Mouse (Mus musculus) forebrain, embryonic 15.5 days (tissue): Measurements from ENCODE around the gene Cyp2u1. TPM values are rescaled to one million over a fixed set of nuclear protein-coding genes. Genes with fewer than 3 reads are reported as not detected.

Experiments
- ATAC-seq: fragments of 200-750 bp; cut with Nextera tagmentation; replicated peaks from 2 replicates; pipeline ENCODE4 v1.8.0; 2017; ENCODE audit warnings: mild to moderate bottlenecking, moderate TSS enrichment, moderate library complexity
- H3K27ac ChIP-seq: fragments of 300-500 bp; sonication (generic); replicated peaks from 2 replicates; pipeline ENCODE4 v1.5.1; 2015; ENCODE audit warnings: mild to moderate bottlenecking, inconsistent platforms
- H3K27me3 ChIP-seq: fragments of 300-500 bp; sonication (generic); 2 replicates; pipeline ENCODE4 v1.6.1; 2015; ENCODE audit warnings: inconsistent platforms
- H3K36me3 ChIP-seq: fragments of 300-500 bp; sonication (generic); 2 replicates; pipeline ENCODE4 v1.6.1; 2015; ENCODE audit warnings: mild to moderate bottlenecking, inconsistent platforms
- H3K4me1 ChIP-seq: fragments of 300-500 bp; sonication (generic); 2 replicates; pipeline ENCODE4 v1.6.1; 2015; ENCODE audit warnings: inconsistent platforms
- H3K4me2 ChIP-seq: fragments of 300-500 bp; sonication (generic); replicated peaks from 2 replicates; pipeline ENCODE4 v1.6.1; 2015; ENCODE audit warnings: mild to moderate bottlenecking, inconsistent platforms
- H3K4me3 ChIP-seq: fragments of 300-500 bp; sonication (generic); 2 replicates; pipeline ENCODE4 v1.5.1; 2015; ENCODE audit warnings: mild to moderate bottlenecking, inconsistent platforms
- H3K9ac ChIP-seq: fragments of 300-500 bp; sonication (generic); replicated peaks from 2 replicates; pipeline ENCODE4 v1.6.1; 2015; ENCODE audit warnings: mild to moderate bottlenecking, inconsistent platforms
- H3K9me3 ChIP-seq: fragments of 300-500 bp; sonication (generic); 2 replicates; pipeline ENCODE4 v1.6.1; 2016; ENCODE audit warnings: inconsistent platforms
- WGBS: fragments of 180-500 bp; shearing (Covaris S2); methylation state at CpG from one replicate; pipeline ENCODE4 v1.1.7; 2015; ENCODE audit warnings: mixed read lengths; 5-methylcytosine and 5-hydroxymethylcytosine counted together
- polyA plus RNA-seq: library from polyadenylated mRNA; unstranded; fragments of >200 nt; fragmentation: Nextera tagmentation; extraction: Ambion mirVana; gene quantifications from 2 replicates; pipeline ENCODE4 v1.2.1, GENCODE M21; 2015

The Cyp2u1 gene
- polyA plus RNA-seq, 1 experiment from 2014 or later = 4.6 TPM

DNA sequence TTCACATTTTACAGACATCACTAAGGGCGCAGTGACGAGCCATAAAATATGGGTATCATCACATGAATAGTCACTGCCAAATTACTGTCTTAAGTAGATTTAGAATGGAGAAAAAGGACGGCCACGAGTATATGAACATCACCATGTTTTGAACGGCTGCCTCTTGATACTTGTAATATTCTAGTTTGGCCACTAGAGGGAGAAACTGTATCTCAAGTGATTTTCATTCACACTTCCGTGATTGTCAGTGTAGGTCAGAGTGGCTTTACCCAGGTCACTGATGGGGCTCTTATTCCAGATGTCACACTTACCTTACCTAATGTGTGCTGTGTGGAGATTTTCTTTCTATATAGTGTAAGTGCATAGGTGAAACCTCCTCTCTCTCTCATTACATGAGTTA, 3.1 kb downstream of the Cyp2u1 start:
- ATAC-seq = no peak
- 7% methylated on average over 6 of the region's 6 CpGs for WGBS
- Histone ChIP-seq H3K9me3 (no peaks in the 10 kb centered on the region), H3K4me1 (peaks cover 8% of the 10 kb centered on the region), H3K36me3 (0 out of 2 replicates have a peak, but pooled peaks cover 2% of the 10 kb centered on the region), H3K4me2 (no peak overlapping the region), H3K9ac (no peak overlapping the region), H3K4me3 (no peak overlapping the region), H3K27me3 (no peaks in the 10 kb centered on the region), H3K27ac (no peak overlapping the region)

DNA sequence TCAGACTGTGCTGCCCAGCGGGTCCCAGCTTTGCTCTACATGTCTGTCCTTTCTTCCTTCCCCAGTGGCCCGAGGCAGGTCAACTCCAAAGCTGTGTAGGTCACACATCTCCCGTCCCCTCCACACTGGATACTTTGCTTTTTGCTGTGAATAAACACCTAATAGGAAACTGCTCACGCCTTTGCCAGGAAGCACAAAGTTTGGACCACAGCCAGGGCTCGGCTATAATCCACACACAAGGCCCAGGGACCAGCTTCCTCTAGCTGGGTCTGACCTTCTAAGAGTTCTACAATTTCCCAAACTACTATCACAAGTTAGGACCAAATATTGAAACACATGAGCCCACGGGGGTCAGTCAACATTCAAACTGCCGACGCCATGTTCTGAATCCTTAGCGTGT, 3.9 kb downstream of the Cyp2u1 start:
- Histone ChIP-seq H3K9ac (no peak overlapping the region), H3K27ac (no peak overlapping the region), H3K4me1 (peaks cover 8% of the 10 kb centered on the region), H3K4me3 (no peak overlapping the region), H3K27me3 (no peaks in the 10 kb centered on the region), H3K36me3 (0 out of 2 replicates have a peak, but pooled peaks cover 2% of the 10 kb centered on the region), H3K9me3 (no peaks in the 10 kb centered on the region), H3K4me2 (no peak overlapping the region)
- WGBS = 84% methylated on average over 9 of the region's 9 CpGs
- no peak for ATAC-seq

DNA sequence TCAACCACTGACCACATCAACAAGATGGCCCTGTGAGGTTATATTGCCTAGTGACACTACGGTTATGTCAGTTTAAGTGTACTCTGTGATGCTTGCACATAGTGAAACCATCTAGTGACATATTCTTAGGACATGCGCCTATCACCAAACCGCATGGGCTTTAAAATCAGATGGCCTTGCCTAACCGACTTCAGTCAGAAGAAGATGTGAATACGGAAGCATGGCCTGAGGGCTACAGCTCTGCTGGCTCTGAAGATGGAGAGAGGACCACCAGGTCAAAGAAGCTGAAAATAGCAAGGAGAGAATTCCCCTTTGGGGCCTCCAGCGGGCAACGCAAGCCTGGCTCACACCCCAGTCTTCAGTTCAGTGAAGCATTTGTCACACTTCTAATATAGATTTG, 6.1 kb downstream of the Cyp2u1 start:
- WGBS = 91% methylated on average over 7 of the region's 7 CpGs
- Histone ChIP-seq H3K4me1 (peaks cover 7% of the 10 kb centered on the region), H3K27ac (no peak overlapping the region), H3K4me3 (no peak overlapping the region), H3K9me3 (no peaks in the 10 kb centered on the region), H3K4me2 (no peak overlapping the region), H3K9ac (no peak overlapping the region), H3K27me3 (no peaks in the 10 kb centered on the region), H3K36me3 (0 out of 2 replicates have a peak, but pooled peaks cover 2% of the 10 kb centered on the region)
- ATAC-seq = no peak

DNA sequence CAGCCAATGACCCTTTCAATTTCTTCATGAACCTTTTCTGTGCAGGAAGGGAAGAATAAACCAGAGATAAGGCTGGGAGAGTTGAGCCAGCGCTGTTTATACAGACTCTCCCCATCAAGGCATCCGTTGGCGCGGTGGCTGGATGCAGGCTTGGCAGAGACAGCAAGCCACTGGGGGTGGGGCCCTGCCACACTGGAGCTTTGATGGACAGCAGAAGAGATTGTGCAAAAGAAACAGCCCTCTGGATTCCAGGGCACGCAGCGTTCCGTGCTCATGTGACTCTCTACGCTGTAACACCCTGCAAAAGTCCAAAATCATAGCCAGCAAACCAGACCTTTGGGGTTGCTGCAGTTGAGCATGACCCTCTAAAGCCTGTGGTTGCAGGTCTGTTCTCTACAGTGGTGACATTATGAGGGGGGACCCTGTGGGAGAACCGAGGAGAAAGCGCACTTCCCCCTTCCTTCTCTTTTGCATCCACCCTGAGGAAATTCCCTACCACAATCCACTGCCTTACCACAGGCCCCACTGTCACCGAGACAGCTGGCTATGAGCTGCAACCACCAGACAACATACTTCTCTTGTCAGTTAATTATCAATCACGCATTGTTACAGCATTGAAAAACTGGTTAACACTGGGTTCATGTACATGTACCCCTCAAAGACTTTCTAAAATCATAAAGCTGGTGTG, 7.4 kb downstream of the Cyp2u1 start:
- Histone ChIP-seq H3K36me3 (peaks cover 4% of the 10 kb centered on the region; the same call in 1 of the 2 replicates), H3K27me3 (no peaks in the 10 kb centered on the region), H3K9ac (no peak overlapping the region), H3K4me3 (no peak overlapping the region), H3K27ac (no peak overlapping the region), H3K4me2 (no peak overlapping the region), H3K4me1 (0 out of 2 replicates have a peak, but pooled peaks cover 2% of the 10 kb centered on the region), H3K9me3 (no peaks in the 10 kb centered on the region)
- no peak for ATAC-seq
- 89% methylated on average over 12 of the region's 12 CpGs for WGBS

DNA sequence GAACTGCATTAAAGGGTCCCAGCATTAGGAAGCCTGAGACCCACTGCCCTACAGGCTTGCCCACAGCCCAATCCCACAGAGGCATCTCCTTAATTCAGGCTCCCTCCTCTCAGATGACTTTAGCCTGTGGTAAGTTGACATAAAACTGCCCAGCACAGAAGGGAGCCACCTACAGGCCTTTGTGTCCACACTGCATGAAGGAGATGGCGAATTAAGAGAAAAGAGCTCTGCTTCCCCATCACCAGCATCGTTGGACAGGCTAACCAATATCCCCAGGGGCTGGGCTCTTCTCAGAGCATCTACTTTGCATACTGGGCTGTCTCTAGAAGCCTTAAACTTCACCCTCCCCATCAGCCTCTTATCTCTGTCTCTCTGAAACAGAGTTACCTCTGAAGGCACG, 8.5 kb downstream of the Cyp2u1 start:
- Histone ChIP-seq H3K36me3 (peaks cover 5% of the 10 kb centered on the region; the same call in 1 of the 2 replicates), H3K9ac (no peak overlapping the region), H3K4me1 (no peaks in the 10 kb centered on the region), H3K4me3 (no peak overlapping the region), H3K4me2 (no peak overlapping the region), H3K9me3 (no peaks in the 10 kb centered on the region), H3K27me3 (no peaks in the 10 kb centered on the region), H3K27ac (no peak overlapping the region)
- ATAC-seq = no peak
- WGBS = 68% methylated on average over 3 of the region's 3 CpGs

DNA sequence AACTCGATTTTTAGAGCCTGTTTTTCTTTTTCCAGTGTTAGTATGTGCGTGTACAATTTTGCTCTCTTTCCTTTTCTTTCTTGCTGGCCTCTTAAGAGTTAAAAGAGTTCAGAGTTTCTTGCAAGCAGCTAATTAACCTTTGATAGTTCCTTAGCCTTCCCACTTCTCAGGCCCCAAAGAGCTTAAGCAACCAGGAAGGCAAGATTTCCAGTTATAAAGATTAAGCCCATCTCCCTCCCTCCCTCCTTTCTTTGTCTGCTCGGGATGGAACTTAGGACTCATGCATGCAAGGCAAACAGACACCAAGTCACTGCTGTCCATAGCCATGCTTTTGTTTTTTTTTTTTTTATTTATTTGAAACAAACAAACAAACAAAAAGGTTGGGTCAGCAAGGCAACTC, 10.1 kb downstream of the Cyp2u1 start:
- Histone ChIP-seq H3K4me2 (no peak overlapping the region), H3K36me3 (peaks cover 5% of the 10 kb centered on the region; the same call in 1 of the 2 replicates), H3K4me1 (no peaks in the 10 kb centered on the region), H3K4me3 (no peak overlapping the region), H3K9ac (no peak overlapping the region), H3K27ac (no peak overlapping the region), H3K27me3 (no peaks in the 10 kb centered on the region), H3K9me3 (no peaks in the 10 kb centered on the region)
- no peak for ATAC-seq
- WGBS = 57% methylated on average over 3 of the region's 3 CpGs

DNA sequence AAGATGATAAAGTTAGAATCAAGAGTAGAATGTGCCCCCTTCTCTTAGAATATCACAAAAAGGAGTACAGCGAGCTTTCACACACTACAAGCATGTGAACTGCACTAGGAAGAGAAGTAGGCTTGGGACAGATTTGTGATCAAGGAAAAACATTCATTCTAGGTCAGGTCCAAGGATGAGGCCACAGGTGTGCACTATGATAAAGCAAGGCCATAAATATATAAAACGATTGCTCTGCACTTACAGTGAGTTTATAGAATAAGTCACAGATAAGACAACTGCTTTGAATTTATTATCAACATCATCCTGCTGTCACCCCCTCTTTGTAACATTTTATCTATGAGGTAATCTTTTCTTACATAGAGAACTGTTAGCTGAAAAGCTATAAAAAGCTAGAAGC, 10.7 kb downstream of the Cyp2u1 start:
- Histone ChIP-seq H3K27me3 (no peaks in the 10 kb centered on the region), H3K4me2 (no peak overlapping the region), H3K9me3 (no peaks in the 10 kb centered on the region), H3K4me3 (no peak overlapping the region), H3K36me3 (peaks cover 5% of the 10 kb centered on the region; the same call in 1 of the 2 replicates), H3K4me1 (no peaks in the 10 kb centered on the region), H3K27ac (no peak overlapping the region), H3K9ac (no peak overlapping the region)
- no peak for ATAC-seq
- 95% methylated on average over 2 of the region's 2 CpGs for WGBS

DNA sequence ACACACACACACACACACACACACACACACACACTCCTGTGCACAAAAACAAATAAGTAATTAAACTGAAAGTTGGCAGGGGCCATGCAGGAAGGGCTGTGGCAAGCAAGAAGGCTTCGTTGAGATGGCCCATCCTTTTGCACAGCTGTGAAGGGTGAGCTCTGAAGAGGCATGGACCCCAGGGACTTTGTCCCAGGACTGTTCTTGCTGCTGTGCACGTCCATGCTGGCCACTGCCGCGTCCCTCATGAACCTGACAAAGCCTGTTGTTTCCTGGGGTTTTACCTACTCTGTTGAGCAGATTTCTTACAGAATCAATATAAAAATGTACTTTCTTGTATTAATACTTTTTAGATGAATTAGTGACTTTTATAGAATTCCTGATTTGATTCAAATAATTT, 11.1 kb downstream of the Cyp2u1 start:
- 83% methylated on average over 4 of the region's 4 CpGs for WGBS
- Histone ChIP-seq H3K36me3 (peaks cover 3% of the 10 kb centered on the region; the same call in 1 of the 2 replicates), H3K9ac (no peak overlapping the region), H3K27me3 (no peaks in the 10 kb centered on the region), H3K27ac (no peak overlapping the region), H3K4me3 (no peak overlapping the region), H3K4me2 (no peak overlapping the region), H3K9me3 (no peaks in the 10 kb centered on the region), H3K4me1 (no peaks in the 10 kb centered on the region)
- no peak for ATAC-seq

DNA sequence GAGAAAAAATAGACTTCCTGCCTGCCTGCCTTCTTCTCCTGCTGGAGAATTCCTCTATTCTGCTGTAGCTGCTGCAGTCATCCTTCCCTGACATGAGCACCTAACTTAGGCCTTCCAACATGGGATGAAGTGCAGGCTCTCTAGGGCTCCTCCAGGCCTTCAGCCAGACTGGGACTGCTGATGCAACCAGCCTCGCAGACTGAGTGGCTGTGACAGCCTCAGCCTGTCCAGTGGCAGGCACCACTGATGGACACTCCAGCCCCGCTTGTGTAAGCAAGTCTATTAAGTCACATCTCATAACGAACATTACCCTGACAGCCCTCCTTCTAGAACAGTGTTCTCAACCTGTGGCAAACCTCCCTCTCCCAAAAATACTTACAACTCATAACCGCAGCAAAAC, 28.9 kb downstream of the Cyp2u1 start:
- 89% methylated on average over 4 of the region's 4 CpGs for WGBS
- Histone ChIP-seq H3K27ac (no peak overlapping the region), H3K4me1 (no peaks in the 10 kb centered on the region; the same call in 1 of the 2 replicates), H3K36me3 (no peaks in the 10 kb centered on the region), H3K9ac (no peak overlapping the region), H3K9me3 (no peaks in the 10 kb centered on the region), H3K4me3 (no peak overlapping the region), H3K4me2 (no peak overlapping the region), H3K27me3 (no peaks in the 10 kb centered on the region)
- ATAC-seq = no peak

DNA sequence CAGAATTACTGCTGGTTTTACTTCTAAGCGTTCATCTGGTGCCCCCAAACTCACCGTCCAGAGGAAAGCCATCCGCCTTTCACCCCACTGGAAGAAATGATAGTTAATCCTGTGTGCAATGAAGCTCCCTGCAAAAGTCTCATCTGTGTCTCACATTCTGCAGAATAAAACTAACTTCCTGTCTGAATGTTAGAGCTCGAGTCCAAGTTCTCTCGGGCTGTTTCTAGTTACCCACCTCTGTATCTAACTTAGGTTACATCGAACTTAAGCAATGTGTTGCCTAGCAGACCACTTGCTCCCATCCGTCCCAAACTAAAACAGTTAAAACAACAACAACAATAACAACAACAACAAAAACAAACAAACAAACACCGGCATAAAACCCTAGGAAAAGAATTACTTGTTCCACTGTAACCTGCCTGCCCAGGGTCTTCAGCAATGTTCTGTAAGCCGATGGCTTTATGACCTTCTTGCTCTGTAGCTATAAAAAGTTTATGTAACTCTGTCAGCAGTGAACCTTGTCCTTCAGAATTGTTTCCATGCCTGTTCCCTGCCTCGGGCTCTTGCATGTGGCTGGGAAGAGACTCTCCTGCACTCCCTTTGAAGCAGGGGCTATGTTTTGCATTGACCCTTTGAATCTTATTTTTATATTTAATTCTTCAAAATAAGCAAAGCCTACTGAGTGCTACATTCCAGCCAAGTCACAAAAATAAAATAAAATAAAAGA, 30.5 kb downstream of the Cyp2u1 start:
- ATAC-seq = no peak; the same call in 1 of the 2 replicates

DNA sequence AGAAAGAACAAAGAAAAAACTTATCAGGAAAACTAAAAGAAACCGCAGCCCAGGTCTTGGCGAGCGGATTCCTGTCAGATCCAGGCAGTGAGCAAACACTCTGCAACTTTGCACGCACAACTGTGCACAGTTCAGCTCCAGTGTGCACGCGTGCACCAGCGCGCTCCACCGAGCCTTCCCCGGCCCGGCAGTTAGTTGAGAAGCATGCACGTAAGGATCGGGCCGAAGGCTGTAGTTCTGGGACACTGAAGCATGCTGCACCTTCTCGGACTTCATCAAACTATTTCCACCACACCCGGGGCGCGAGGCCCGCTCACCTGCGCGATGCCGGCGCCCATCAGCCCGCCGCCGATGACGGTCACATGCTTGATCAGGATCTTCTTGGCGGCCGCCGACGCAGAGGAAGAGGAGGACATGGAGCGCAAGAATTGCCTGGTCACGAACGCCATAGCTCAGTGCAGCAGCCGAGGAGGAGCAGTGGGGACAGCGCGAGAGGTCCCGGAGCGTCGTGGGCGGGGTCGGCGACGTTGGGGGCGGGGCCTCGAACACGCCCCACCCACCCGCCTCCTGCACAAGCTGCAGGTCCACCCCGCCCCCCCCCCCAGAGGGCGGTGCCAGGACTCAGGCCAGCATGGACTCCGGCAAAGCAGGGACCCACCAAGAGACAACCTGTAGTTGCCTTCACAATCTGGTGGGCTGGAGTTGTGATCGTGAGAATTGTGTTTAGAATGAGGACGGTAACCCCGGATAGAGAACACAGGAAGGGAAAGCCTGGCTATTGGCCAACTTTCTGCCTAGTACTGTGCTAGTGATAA, 31.3 kb downstream of the Cyp2u1 start, which contains the start of gene Hadh:
TSS of gene Hadh (minus strand) at position 543 of the 815 bp plus-strand sequence.
- Histone ChIP-seq H3K27ac (no peak within 1 kb of the TSS; the same call in 1 of the 2 replicates), H3K9me3 (no peaks in the 10 kb centered on the region), H3K4me2 (peak within 1 kb of the TSS; percentile 79), H3K36me3 (no peaks in the 10 kb centered on the region), H3K9ac (peak within 1 kb of the TSS; percentile 61), H3K4me1 (no peaks in the 10 kb centered on the region; the same call in 1 of the 2 replicates), H3K4me3 (peak within 1 kb of the TSS; percentile 66), H3K27me3 (no peaks in the 10 kb centered on the region)
- under 1% methylated on average over 54 of the region's 54 CpGs for WGBS
- ATAC-seq = peak; percentile 96

More for the DNA sequence above, 30.5 kb downstream of the Cyp2u1 start:
- Histone ChIP-seq H3K27ac (no peak overlapping the region), H3K9ac (peak overlapping the region; percentile 61; the same call in 1 of the 2 replicates), H3K4me3 (peak overlapping the region; percentile 66), H3K4me2 (peak overlapping the region; percentile 79), H3K9me3 (no peaks in the 10 kb centered on the region), H3K36me3 (no peaks in the 10 kb centered on the region), H3K27me3 (no peaks in the 10 kb centered on the region), H3K4me1 (no peaks in the 10 kb centered on the region; the same call in 1 of the 2 replicates)
- 62% methylated on average over 10 of the region's 10 CpGs for WGBS
